Comparison of ENCODE assay signal across 8 mouse cellular contexts in the genomic region with DNA sequence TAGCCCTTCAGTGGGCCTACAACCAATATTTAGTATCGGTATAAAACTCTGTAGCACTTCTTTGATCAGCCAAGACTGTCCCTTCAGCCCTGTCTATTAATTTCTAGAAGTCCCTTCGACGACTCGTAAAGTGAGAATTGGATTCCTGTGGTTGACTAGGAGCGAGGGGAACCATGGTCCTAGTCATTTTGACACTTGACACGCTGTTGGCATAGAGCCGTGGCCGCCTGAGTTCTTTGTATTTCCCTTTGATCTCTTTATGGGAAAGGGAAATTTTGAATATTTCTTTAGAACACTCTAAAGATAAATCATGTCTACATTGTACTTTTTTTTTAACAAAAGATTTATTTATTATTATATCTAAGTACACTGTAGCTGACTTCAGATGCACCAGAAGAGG. TPM values are rescaled to one million over a fixed set of nuclear protein-coding genes. Genes with fewer than 3 reads are reported as not detected.
DNase-seq lines count a peak whose midpoint lies in the region; ATAC-seq lines count a peak whose summit lies in the region.

No protein-coding gene starts in this region.

- peak overlapping the region; percentile 83; the same call in 1 of the 2 replicates for H3K9ac ChIP-seq in lung, embryonic 15.5 days
- no peak overlapping the region for H3K9ac ChIP-seq in limb, embryonic 11.5 days (ENCODE audit: low read length)
- no peak overlapping the region for H3K9ac ChIP-seq in stomach, embryonic 15.5 days

- no peaks in the 10 kb centered on the region for H3K27me3 ChIP-seq in lung, embryonic 15.5 days
- no peaks in the 10 kb centered on the region for H3K27me3 ChIP-seq in limb, embryonic 11.5 days (ENCODE audit: control insufficient read depth, insufficient read depth, low read length)
- H3K27me3 ChIP-seq in stomach, embryonic 15.5 days (replicated peaks) = no peaks in the 10 kb centered on the region

- no peak for ATAC-seq in lung, embryonic 15.5 days (ENCODE audit: borderline replicate concordance, extremely low read depth, low FRiP score, low TSS enrichment)
- no peak for ATAC-seq in limb, embryonic 11.5 days (ENCODE audit: insufficient number of reproducible peaks, low FRiP score, low TSS enrichment, low read depth)
- no peak for ATAC-seq in stomach, embryonic 15.5 days (ENCODE audit: insufficient read depth, low FRiP score, low read depth)

- peak overlapping the region; percentile 86 for H3K4me2 ChIP-seq in lung, embryonic 15.5 days
- H3K4me2 ChIP-seq in limb, embryonic 11.5 days (ENCODE audit: low read depth, severe bottlenecking) = peak overlapping the region; percentile 49
- H3K4me2 ChIP-seq in stomach, embryonic 15.5 days = peak overlapping the region; percentile 47

- peaks cover 31% of the 10 kb centered on the region for H3K36me3 ChIP-seq in lung, embryonic 15.5 days
- H3K36me3 ChIP-seq in limb, embryonic 11.5 days (ENCODE audit: control insufficient read depth, insufficient read depth, low read length) = peaks cover 15% of the 10 kb centered on the region
- peaks cover 14% of the 10 kb centered on the region for H3K36me3 ChIP-seq in stomach, embryonic 15.5 days

- no peak overlapping the region for H3K27ac ChIP-seq in lung, embryonic 15.5 days
- no peak overlapping the region for H3K27ac ChIP-seq in limb, embryonic 11.5 days (replicated peaks; ENCODE audit: low read depth, low read length)
- no peak overlapping the region for H3K27ac ChIP-seq in stomach, embryonic 15.5 days

- peak; percentile 44 for DNase-seq in adrenal gland, postnatal 10 days
- DNase-seq in adrenal gland, adult 18-20 months (ENCODE audit: low spot score in 2 of 2) = no peak
- DNase-seq in lung, postnatal 36 days = no peak
- DNase-seq in limb, embryonic 11.5 days (ENCODE audit: low spot score) = no peak
- DNase-seq in left cerebral cortex, adult 8-10 months (ENCODE audit: low spot score in 2 of 2) = no peak
- DNase-seq in urinary bladder, adult 2 months (ENCODE audit: low spot score) = no peak

- WGBS in lung, embryonic 15.5 days = 72% methylated on average over 8 of the region's 8 CpGs
- WGBS in limb, embryonic 11.5 days = 82% methylated on average over 8 of the region's 8 CpGs
- WGBS in stomach, embryonic 15.5 days = 85% methylated on average over 8 of the region's 8 CpGs

- no peaks in the 10 kb centered on the region for H3K9me3 ChIP-seq in lung, embryonic 15.5 days
- H3K9me3 ChIP-seq in limb, embryonic 11.5 days (ENCODE audit: control insufficient read depth, low read length) = no peaks in the 10 kb centered on the region
- no peaks in the 10 kb centered on the region for H3K9me3 ChIP-seq in stomach, embryonic 15.5 days

- H3K4me1 ChIP-seq in lung, embryonic 15.5 days = peaks cover 17% of the 10 kb centered on the region
- 0 out of 2 replicates have a peak, but pooled peaks cover 5% of the 10 kb centered on the region for H3K4me1 ChIP-seq in limb, embryonic 11.5 days (ENCODE audit: control insufficient read depth, insufficient read depth, low read length)
- H3K4me1 ChIP-seq in stomach, embryonic 15.5 days = peaks cover 8% of the 10 kb centered on the region; the same call in 1 of the 2 replicates

- peak overlapping the region; percentile 96 for H3K4me3 ChIP-seq in lung, embryonic 15.5 days
- H3K4me3 ChIP-seq in limb, embryonic 11.5 days (ENCODE audit: low read depth, low read length) = peak overlapping the region; percentile 62
- peak overlapping the region; percentile 97 for H3K4me3 ChIP-seq in stomach, embryonic 15.5 days (replicated peaks)

RNA-seq across cellular contexts. Expression of a gene that starts 1.3 kb away (rescaled TPM):
- 100 to 1,000 TPM; 128 to 131 TPM for total RNA-seq in adrenal gland, postnatal 10 days (2021)
- total RNA-seq in adrenal gland, adult 18-20 months (2021) = 100 to 1,000 TPM; 115 to 139 TPM
- polyA plus RNA-seq in lung, embryonic 15.5 days (2015; fragmentation: Nextera tagmentation; extraction: Ambion mirVana) = 83.6 and 87.8 TPM in 2 replicates
- 88.3 and 88.6 TPM in 2 replicates for polyA plus RNA-seq in limb, embryonic 11.5 days (2014; fragmentation: Nextera tagmentation; extraction: Ambion mirVana)
- 89.4 and 94.1 TPM in 2 replicates for polyA plus RNA-seq in stomach, embryonic 15.5 days (2015; fragmentation: Nextera tagmentation; extraction: Ambion mirVana)
- 100 to 1,000 TPM in 3 of 4 experiments, 10 to 100 TPM in 1; 91.9 to 105 (median 103) TPM for total RNA-seq in left cerebral cortex, adult 8-10 months (2022)
- polyA plus RNA-seq in urinary bladder, adult 2 months (2012; rRNA removed) = 68.7 and 68.9 TPM in 2 replicates

RNA-seq across cellular contexts. Expression of a gene that starts 24.4 kb away (rescaled TPM):
- 10 to 100 TPM; 22.4 to 27.0 TPM for total RNA-seq in adrenal gland, postnatal 10 days (2021)
- total RNA-seq in adrenal gland, adult 18-20 months (2021) = 10 to 100 TPM; 12.2 to 15.3 TPM
- polyA plus RNA-seq in lung, embryonic 15.5 days (2015; fragmentation: Nextera tagmentation; extraction: Ambion mirVana) = 36.1 and 36.9 TPM in 2 replicates
- 42.5 and 45.6 TPM in 2 replicates for polyA plus RNA-seq in limb, embryonic 11.5 days (2014; fragmentation: Nextera tagmentation; extraction: Ambion mirVana)
- 27.0 and 27.6 TPM in 2 replicates for polyA plus RNA-seq in stomach, embryonic 15.5 days (2015; fragmentation: Nextera tagmentation; extraction: Ambion mirVana)
- total RNA-seq in left cerebral cortex, adult 8-10 months (2022) = 10 to 100 TPM; 16.2 to 20.3 (median 17.9) TPM
- polyA plus RNA-seq in urinary bladder, adult 2 months (2012; rRNA removed) = 9.6 and 10.0 TPM in 2 replicates

RNA-seq across cellular contexts. Expression of a gene that starts 24.6 kb away (rescaled TPM):
- 100 to 1,000 TPM; 193 to 202 TPM for total RNA-seq in adrenal gland, postnatal 10 days (2021)
- total RNA-seq in adrenal gland, adult 18-20 months (2021) = 100 to 1,000 TPM; 148 to 195 TPM
- polyA plus RNA-seq in lung, embryonic 15.5 days (2015; fragmentation: Nextera tagmentation; extraction: Ambion mirVana) = 302 and 307 TPM in 2 replicates
- 484 and 488 TPM in 2 replicates for polyA plus RNA-seq in limb, embryonic 11.5 days (2014; fragmentation: Nextera tagmentation; extraction: Ambion mirVana)
- polyA plus RNA-seq in stomach, embryonic 15.5 days (2015; fragmentation: Nextera tagmentation; extraction: Ambion mirVana) = 220 and 231 TPM in 2 replicates
- 100 to 1,000 TPM; 101 to 109 (median 107) TPM for total RNA-seq in left cerebral cortex, adult 8-10 months (2022)
- 101 and 105 TPM in 2 replicates for polyA plus RNA-seq in urinary bladder, adult 2 months (2012; rRNA removed)

RNA-seq across cellular contexts. Expression of a gene that starts 28.1 kb away (rescaled TPM):
- under 1 TPM in 1 of 2 experiments, not detected in 1; 0.73 TPM for total RNA-seq in adrenal gland, postnatal 10 days (2021)
- total RNA-seq in adrenal gland, adult 18-20 months (2021) = not detected
- polyA plus RNA-seq in lung, embryonic 15.5 days (2015; fragmentation: Nextera tagmentation; extraction: Ambion mirVana) = 0.31 TPM in 1 of 2 replicates, not detected in the other
- polyA plus RNA-seq in limb, embryonic 11.5 days (2014; fragmentation: Nextera tagmentation; extraction: Ambion mirVana) = 0.40 TPM in 1 of 2 replicates, not detected in the other
- 0.54 TPM in 1 of 2 replicates, not detected in the other for polyA plus RNA-seq in stomach, embryonic 15.5 days (2015; fragmentation: Nextera tagmentation; extraction: Ambion mirVana)
- total RNA-seq in left cerebral cortex, adult 8-10 months (2022) = not detected
- polyA plus RNA-seq in urinary bladder, adult 2 months (2012; rRNA removed) = 0.25 and 0.28 TPM in 2 replicates

RNA-seq across cellular contexts. Expression of a gene that starts 40.1 kb away (rescaled TPM):
- not detected for total RNA-seq in adrenal gland, postnatal 10 days (2021)
- total RNA-seq in adrenal gland, adult 18-20 months (2021) = not detected
- polyA plus RNA-seq in lung, embryonic 15.5 days (2015; fragmentation: Nextera tagmentation; extraction: Ambion mirVana) = 0.83 and 0.93 TPM in 2 replicates
- polyA plus RNA-seq in limb, embryonic 11.5 days (2014; fragmentation: Nextera tagmentation; extraction: Ambion mirVana) = not detected in 2 replicates
- polyA plus RNA-seq in stomach, embryonic 15.5 days (2015; fragmentation: Nextera tagmentation; extraction: Ambion mirVana) = 0.22 and 0.48 TPM in 2 replicates
- total RNA-seq in left cerebral cortex, adult 8-10 months (2022) = under 1 TPM in 3 of 4 experiments, not detected in 1; 0.21 to 0.91 (median 0.68) TPM
- not detected in 2 replicates for polyA plus RNA-seq in urinary bladder, adult 2 months (2012; rRNA removed)
